Mouse (Mus musculus) embryonic fibroblast, embryonic 13.5 days (primary cell): ENCODE measurements around the gene Myl6b. TPM values are rescaled to one million over a fixed set of nuclear protein-coding genes. Genes with fewer than 3 reads are reported as not detected.
"Not testable (repeated sequence)": the region's sequence is repeated elsewhere in the genome, so short reads cannot be mapped to it uniquely, and the experiment has no call there.

Source experiments
- H3K27ac ChIP-seq: 2 replicates; pipeline ENCODE4 v1.5.1; 2012; ENCODE audit warnings: low read length, control low read depth, inconsistent platforms; ENCODE audit not compliant: insufficient read depth
- H3K4me1 ChIP-seq: 2 replicates; pipeline ENCODE4 v1.6.1; 2011; ENCODE audit warnings: low read length; ENCODE audit not compliant: control insufficient read depth, insufficient read depth
- H3K4me3 ChIP-seq: 2 replicates; pipeline ENCODE4 v1.5.1; 2011; ENCODE audit warnings: mild to moderate bottlenecking, control low read depth, low read length; ENCODE audit not compliant: insufficient read depth
- CTCF ChIP-seq: IDR thresholded peaks from 2 replicates; pipeline ENCODE4 v1.5.1; 2011; ENCODE audit warnings: mild to moderate bottlenecking, control low read depth, low read length, moderate library complexity, borderline replicate concordance; ENCODE audit not compliant: insufficient read depth
- POLR2A ChIP-seq: IDR thresholded peaks from 2 replicates; pipeline ENCODE4 v1.6.1; 2011; ENCODE audit warnings: low read depth, mild to moderate bottlenecking, control low read depth, low read length, moderate library complexity
- polyA plus RNA-seq: library from polyadenylated mRNA; stranded (reverse); fragments of >200 nt; gene quantifications from 2 replicates; pipeline ENCODE4 v1.2.4, GENCODE M21; 2011; ENCODE audit warnings: low read depth; ENCODE audit not compliant: missing spikeins, insufficient read length

The Myl6b gene
- polyA plus RNA-seq, 1 experiment, result 9.4 TPM

DNA sequence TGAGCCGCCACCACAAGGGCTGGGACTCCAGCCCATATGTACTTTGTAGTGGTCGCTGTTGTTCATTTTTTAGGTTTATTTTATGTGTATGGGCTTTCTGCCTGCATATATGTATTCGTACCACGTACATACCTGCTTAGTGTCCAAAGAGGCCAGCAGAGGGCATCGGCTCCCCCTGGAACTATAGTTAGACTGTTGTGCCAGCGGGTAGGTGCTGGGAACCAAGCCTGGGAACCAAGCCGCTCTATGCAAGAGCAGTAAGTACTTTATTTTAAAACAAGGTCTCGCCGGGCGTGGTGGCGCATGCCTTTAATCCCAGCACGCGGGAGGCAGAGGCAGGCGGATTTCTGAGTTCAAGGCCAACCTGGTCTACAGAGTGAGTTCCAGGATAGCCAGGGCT is 7.5 kb upstream of the Myl6b start:
- H3K27ac ChIP-seq, result no peak overlapping the region
- H3K4me1 ChIP-seq, result peaks cover 2% of the 10 kb centered on the region; the same call in 1 of the 2 replicates
- TF ChIP-seq CTCF (no peak), POLR2A (no peak)
- no peak overlapping the region for H3K4me3 ChIP-seq

DNA sequence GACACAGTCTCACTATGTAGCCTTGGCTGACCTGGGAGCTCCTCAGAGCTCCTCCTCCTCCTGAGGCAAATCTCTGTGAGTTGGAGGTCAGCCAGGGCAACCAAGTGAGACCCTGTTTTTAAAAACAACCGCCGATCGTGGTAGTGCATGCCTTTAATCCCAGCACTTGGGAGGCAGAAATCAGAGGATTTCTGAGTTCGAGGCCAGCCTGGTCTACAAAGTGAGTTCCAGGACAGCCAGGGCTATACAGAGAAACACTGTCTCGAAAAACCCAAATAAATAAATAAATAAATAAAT is 6.8 kb upstream of the Myl6b start:
- H3K4me1 ChIP-seq, H3K27ac ChIP-seq: not testable (repeated sequence)

GRCm38 (mm10) chr10:128504641-128505370 is 6.3 kb upstream of the Myl6b start:
- no peak for TF ChIP-seq POLR2A
- no peak for TF ChIP-seq CTCF
- no peak overlapping the region for H3K27ac ChIP-seq
- peaks cover 2% of the 10 kb centered on the region; the same call in 1 of the 2 replicates for H3K4me1 ChIP-seq
- no peak overlapping the region for H3K4me3 ChIP-seq

More for the DNA sequence above, 6.8 kb upstream of the Myl6b start:
- not testable (repeated sequence) for H3K4me3 ChIP-seq

- Histone ChIP-seq H3K4me1 (peaks cover 2% of the 10 kb centered on the region; the same call in 1 of the 2 replicates), H3K27ac (no peak overlapping the region), H3K4me3 (no peak overlapping the region)
- TF ChIP-seq CTCF, result no peak
- TF ChIP-seq POLR2A, result no peak
Measured at GRCm38 (mm10) chr10:128504012-128504411, 5.5 kb upstream of the Myl6b start.

DNA sequence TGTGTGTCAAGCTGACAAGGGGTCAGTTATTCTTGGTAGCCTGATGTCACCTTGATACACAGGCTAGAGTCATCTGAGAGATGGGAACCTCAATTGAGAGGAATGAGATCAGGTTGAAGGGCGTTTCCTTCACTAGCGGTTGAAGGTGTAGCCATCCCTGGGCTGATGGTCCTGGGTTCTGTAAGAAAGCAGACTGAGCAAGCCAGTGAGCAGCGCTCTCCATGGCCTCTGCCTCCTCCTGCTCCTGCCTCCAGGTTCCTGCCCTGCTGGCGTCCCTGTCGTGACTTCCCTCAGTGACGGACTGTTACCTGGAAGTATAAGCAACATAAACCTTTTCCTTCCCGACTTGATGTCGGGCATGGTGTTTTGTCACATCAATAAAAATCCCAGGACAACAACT is 5.0 kb upstream of the Myl6b start:
- TF ChIP-seq POLR2A, result no peak
- no peak for TF ChIP-seq CTCF
- no peak overlapping the region for H3K4me3 ChIP-seq
- H3K27ac ChIP-seq, result no peak overlapping the region
- H3K4me1 ChIP-seq, result peaks cover 2% of the 10 kb centered on the region; the same call in 1 of the 2 replicates

DNA sequence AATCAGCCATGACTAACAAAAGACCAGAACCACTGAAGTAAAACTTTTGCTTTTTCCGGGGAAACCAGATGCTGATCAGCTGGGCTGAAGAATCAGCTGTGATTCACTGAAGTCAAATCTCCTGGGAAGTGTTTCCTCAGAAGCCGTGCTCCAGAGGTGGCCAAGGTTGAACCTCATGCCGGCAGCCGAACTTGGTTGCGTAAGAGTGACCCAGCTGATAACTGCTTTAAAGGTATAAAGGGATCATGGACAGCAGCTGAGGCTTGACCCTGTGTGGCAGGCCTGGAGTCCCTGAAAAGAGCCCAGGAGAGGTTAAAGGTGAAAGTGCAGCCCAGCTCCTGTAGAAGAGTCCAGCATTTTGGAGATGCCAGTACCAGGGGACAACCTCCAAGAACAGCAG is 3.9 kb upstream of the Myl6b start:
- Histone ChIP-seq H3K4me1 (peaks cover 2% of the 10 kb centered on the region; the same call in 1 of the 2 replicates), H3K4me3 (no peak overlapping the region), H3K27ac (no peak overlapping the region)
- TF ChIP-seq CTCF (no peak), POLR2A (no peak)

- Histone ChIP-seq H3K4me3 (peak overlapping the region; percentile 55), H3K27ac (peak overlapping the region; percentile 53), H3K4me1 (0 out of 2 replicates have a peak, but pooled peaks cover 7% of the 10 kb centered on the region)
- TF ChIP-seq CTCF, result no peak
- TF ChIP-seq POLR2A, result peak; percentile 51
Measured at GRCm38 (mm10) chr10:128499116-128499671, 709 bp upstream of the Myl6b start.

DNA sequence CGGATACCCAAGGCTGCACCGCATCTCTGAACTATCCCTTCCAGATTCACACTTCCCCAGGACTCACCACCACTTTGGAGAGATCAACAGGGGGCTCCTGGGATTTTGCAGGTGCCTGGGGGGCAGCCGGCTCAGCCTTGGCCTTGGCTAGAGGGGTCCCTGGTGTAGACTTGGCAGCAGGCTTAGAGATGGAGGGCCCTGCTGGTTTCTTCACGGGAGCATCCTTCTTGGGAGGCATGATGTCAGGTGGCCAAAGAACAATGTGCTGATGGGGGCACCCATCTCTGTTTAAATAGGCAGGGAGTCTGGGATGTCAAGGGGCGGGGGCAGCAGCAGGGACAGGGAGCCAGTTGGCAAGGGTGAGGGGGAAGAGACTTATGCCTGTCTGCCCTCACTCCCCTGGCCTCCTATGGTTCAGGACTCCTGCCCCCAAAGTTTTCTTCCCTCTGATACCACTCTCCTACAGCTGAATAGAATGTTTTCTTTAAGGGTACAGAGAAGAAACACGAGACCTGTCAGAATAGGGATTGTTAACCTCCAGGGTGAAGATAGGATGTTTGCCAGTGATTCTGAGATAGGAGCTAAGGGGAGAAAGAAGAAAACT is 1.2 kb downstream of the Myl6b start:
- no peak overlapping the region for H3K27ac ChIP-seq
- 0 out of 2 replicates have a peak, but pooled peaks cover 7% of the 10 kb centered on the region for H3K4me1 ChIP-seq
- TF ChIP-seq POLR2A (no peak), CTCF (no peak)
- H3K4me3 ChIP-seq, result no peak overlapping the region

GRCm38 (mm10) chr10:128496509-128497077 is 1.9 kb downstream of the Myl6b start:
- 0 out of 2 replicates have a peak, but pooled peaks cover 5% of the 10 kb centered on the region for H3K4me1 ChIP-seq
- H3K27ac ChIP-seq, result no peak overlapping the region
- TF ChIP-seq POLR2A (no peak), CTCF (no peak)
- H3K4me3 ChIP-seq, result no peak overlapping the region

DNA sequence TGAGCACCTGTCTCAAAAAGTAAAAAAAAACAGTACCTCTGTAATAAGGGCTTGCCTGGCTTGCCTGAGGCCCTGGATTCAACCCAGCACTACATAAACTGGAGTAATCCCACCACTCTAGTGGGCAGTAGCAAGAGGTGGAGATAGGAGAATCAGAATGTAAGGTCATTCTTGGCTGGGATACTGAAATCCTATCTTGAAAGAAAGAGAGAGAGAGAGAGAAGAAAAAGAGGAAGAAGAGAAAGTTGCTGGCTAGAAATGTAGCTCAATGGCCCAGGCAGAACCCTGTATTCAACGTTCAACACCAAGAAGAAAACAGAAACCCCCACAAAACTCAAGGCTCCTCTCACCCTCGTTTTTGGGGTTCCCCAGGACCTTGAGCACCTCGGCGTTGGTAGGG is 2.6 kb downstream of the Myl6b start:
- Histone ChIP-seq H3K4me1 (0 out of 2 replicates have a peak, but pooled peaks cover 5% of the 10 kb centered on the region), H3K4me3 (no peak overlapping the region), H3K27ac (no peak overlapping the region)
- TF ChIP-seq CTCF (no peak), POLR2A (no peak)
